Mouse (Mus musculus): ENCODE measurements at regions not wholly inside any gene's neighbourhood (a gene's known extent, or its start where the extent isn't known, plus 50 kb on each side); places are given as distances from the start of the nearest gene placed in this dataset.

- H3K9me3 ChIP-seq: no peaks in the 10 kb centered on the region
- H3K4me1 ChIP-seq: no peaks in the 10 kb centered on the region
- H3K4me2 ChIP-seq: no peak overlapping the region
- no peak overlapping the region for H3K9ac ChIP-seq
- 18% methylated on average over 1 of the region's 1 CpGs for WGBS
- H3K36me3 ChIP-seq: no peaks in the 10 kb centered on the region
- no peak overlapping the region for H3K27ac ChIP-seq
- no peak overlapping the region for H3K4me3 ChIP-seq
- no peaks in the 10 kb centered on the region for H3K27me3 ChIP-seq
- no peak for ATAC-seq (ENCODE audit: borderline replicate concordance, extremely low read depth, low FRiP score, low TSS enrichment)
Measured at GRCm38 (mm10) chr14:72770237-72770636, 60.4 kb upstream of the Fndc3a start.

GRCm38 (mm10) chr14:72760123-72760522 lies 50.3 kb upstream of the Fndc3a start:
- Histone ChIP-seq H3K4me3 (no peak overlapping the region), H3K36me3 (no peaks in the 10 kb centered on the region), H3K4me1 (no peaks in the 10 kb centered on the region), H3K4me2 (no peak overlapping the region), H3K27ac (no peak overlapping the region), H3K9me3 (no peaks in the 10 kb centered on the region), H3K27me3 (no peaks in the 10 kb centered on the region), H3K9ac (no peak overlapping the region)
- ATAC-seq (ENCODE audit: borderline replicate concordance, extremely low read depth, low FRiP score, low TSS enrichment): no peak

Measured in lung, embryonic 15.5 days (tissue).